Mouse (Mus musculus): Measurements from ENCODE around the gene Tbcb. TPM values are rescaled to one million over a fixed set of nuclear protein-coding genes. Genes with fewer than 3 reads are reported as not detected.
A peak's percentile ranks its signal among the peaks of the same experiment; 100 is the strongest.

Tbcb gene
- polyA plus RNA-seq (2015; fragmentation: Nextera tagmentation; extraction: Ambion mirVana) = 406 and 418 TPM in 2 replicates

DNA sequence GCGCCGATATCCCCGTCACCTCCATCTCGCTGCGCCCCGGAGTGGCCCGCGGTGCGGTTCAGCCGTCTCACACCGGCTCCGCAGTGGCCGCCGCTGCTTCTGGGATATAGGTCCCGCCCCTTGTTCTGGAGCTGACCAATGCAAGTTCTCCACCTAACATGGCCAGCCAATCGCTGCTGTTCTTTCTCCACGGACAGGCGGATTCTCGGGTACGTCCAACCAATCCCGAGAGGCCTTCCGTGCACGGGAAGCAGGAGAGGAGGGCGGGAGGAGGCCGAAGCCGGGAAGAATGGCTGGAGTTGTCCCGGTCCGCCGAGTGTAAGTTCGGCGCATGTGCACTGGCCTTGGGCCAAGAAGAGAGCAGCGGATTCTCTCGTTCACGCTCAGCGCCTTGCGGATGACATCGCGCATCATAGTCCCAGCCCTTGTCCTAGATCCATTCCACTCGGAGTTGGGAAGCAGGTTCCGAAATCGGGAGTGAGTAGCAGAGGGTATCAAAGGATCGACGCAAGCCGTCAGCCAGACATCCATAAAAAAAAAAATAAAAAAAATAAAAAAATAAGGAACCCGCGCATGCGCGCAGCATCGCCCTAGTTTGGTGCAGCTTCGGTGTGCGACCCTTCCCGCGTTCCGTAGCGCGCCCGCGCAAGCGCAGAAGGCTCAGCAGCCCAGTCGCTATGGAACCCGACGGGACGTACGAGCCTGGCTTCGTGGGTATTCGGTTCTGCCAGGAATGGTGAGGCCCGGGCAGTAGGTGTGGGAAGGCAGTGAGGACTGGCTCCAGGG, at the start of gene Tbcb, which contains the start of gene Polr2i:
Gene Tbcb (minus strand): TSS at position 604 of the 786 bp plus-strand sequence.
Gene Polr2i (plus strand): TSS at position 280 of the 786 bp plus-strand sequence.
- Histone ChIP-seq H3K27ac (replicated peaks) (peak within 1 kb of the TSS; percentile 97), H3K9me3 (no peaks in the 10 kb centered on the region), H3K27me3 (no peaks in the 10 kb centered on the region), H3K4me2 (peak within 1 kb of the TSS; percentile 72), H3K36me3 (peaks cover 52% of the 10 kb centered on the region), H3K4me3 (peak within 1 kb of the TSS; percentile 70), H3K4me1 (replicated peaks) (peaks cover 23% of the 10 kb centered on the region), H3K9ac (peak within 1 kb of the TSS; percentile 80)
- ATAC-seq (ENCODE audit: low read depth) = peak; percentile 94
- under 1% methylated on average over 67 of the region's 67 CpGs for WGBS

DNA sequence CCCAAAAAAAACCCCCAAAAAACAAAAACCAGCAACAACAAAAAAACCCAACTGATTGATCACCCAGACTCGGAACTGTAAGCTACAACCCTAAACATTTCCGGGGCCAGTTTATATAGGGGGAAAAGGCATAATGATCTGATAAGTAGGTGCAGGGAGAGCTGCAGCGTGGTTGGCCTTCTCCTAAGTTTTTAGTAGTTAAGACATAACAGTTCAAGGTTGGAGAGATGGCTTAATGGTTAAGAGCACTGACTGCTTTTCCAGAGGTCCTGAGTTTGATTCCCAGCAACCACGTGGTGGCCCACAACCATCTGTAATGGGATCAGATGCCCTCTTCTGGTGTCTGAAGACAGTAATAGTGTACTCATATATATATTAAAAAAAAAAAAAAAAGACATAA, 49.5 kb upstream of the Tbcb start:
- ATAC-seq (ENCODE audit: low read depth) = no peak
- H3K27me3 ChIP-seq = no peaks in the 10 kb centered on the region
- no peaks in the 10 kb centered on the region for H3K9me3 ChIP-seq
- no peak overlapping the region for H3K27ac ChIP-seq (replicated peaks)
- WGBS = 77% methylated on average over 4 of the region's 4 CpGs
- H3K4me2 ChIP-seq = 0 out of 2 replicates have a peak overlapping the region, but pooled peaks have one; percentile 94
- H3K4me1 ChIP-seq (replicated peaks) = peaks cover 19% of the 10 kb centered on the region
- H3K36me3 ChIP-seq = no peaks in the 10 kb centered on the region
- peak overlapping the region; percentile 76; the same call in 1 of the 2 replicates for H3K4me3 ChIP-seq
- H3K9ac ChIP-seq = no peak overlapping the region

DNA sequence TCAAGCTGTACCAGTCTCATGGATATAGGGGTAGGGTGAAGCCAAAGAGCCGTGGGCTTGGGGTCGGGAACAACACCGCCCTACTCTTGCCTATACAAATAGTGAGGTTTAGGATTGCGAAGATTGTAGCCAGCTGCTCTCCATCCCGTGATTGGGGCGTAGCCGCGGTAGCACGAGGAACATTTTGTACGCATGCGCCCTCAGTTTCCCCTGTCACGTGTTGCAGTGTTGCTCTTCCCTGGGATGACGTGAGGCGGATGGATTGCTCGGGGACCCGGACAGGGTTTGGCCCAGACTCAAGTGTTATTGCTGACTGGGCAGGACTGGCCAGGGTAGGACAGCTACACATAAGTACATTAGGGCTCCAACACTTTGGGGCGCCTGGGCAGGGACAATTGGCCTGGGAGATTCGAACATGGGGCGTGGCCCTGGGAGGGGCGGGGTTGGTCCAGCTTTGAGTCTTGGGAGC, 48.6 kb upstream of the Tbcb start:
- H3K4me2 ChIP-seq = peak overlapping the region; percentile 94
- WGBS = under 1% methylated on average over 20 of the region's 20 CpGs

DNA sequence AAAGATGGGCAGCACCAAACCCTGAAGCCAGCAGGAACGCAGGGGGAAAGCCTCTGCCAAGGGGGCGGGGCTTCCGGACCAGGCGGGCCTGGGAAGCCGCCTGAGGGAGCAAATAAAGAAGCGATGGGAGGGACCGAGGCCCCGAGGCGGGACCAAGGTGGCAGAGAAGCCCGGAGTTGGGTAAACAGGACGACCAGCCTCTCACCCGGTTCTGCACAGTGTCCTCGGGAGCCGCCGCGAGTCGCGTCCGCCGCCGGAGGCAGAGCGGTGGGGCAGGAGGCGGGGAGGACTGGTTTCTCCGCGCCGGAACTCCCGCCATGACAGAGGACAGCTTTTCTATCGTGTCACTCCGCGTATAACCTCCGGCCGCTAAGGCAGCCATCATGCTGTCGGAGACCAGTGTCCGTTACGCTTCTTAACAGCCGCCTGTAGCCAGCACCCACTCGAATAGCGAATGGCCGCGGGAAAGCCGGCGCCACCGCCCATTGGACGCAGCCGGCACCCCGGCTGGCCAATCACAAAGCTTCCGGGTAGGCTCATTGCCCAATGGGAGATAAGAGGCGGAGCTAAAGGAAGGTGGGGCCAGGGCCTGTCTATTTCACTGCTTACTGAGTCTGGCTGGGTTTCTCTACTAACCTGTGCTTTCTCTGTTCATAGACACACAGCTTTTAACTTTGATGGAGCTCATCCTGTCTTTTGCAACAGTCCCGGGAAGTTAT, 48.0 kb upstream of the Tbcb start, which contains the start of the genes Thap8 and Wdr62:
Gene Thap8 (plus strand): TSS at position 144 of the 719 bp plus-strand sequence.
Gene Wdr62 (minus strand): TSS at position 469 of the 719 bp plus-strand sequence.
- under 1% methylated on average over 49 of the region's 49 CpGs for WGBS
- H3K4me2 ChIP-seq = peak within 1 kb of the TSS; percentile 94
- peak within 1 kb of the TSS; percentile 76 for H3K4me3 ChIP-seq
- ATAC-seq (ENCODE audit: low read depth) = peak; percentile 97
- H3K9me3 ChIP-seq = no peaks in the 10 kb centered on the region
- H3K27me3 ChIP-seq = no peaks in the 10 kb centered on the region
- no peaks in the 10 kb centered on the region for H3K36me3 ChIP-seq
- H3K4me1 ChIP-seq (replicated peaks) = peaks cover 19% of the 10 kb centered on the region
- H3K27ac ChIP-seq (replicated peaks) = peak within 1 kb of the TSS; percentile 97
- H3K9ac ChIP-seq = peak within 1 kb of the TSS; percentile 70

More for the DNA sequence above, 48.6 kb upstream of the Tbcb start:
- Histone ChIP-seq H3K27me3 (no peaks in the 10 kb centered on the region), H3K4me1 (replicated peaks) (peaks cover 19% of the 10 kb centered on the region), H3K4me3 (peak overlapping the region; percentile 76), H3K27ac (replicated peaks) (peak overlapping the region; percentile 97), H3K9me3 (no peaks in the 10 kb centered on the region), H3K9ac (peak overlapping the region; percentile 70), H3K36me3 (no peaks in the 10 kb centered on the region)
- ATAC-seq (ENCODE audit: low read depth) = peak; percentile 89

DNA sequence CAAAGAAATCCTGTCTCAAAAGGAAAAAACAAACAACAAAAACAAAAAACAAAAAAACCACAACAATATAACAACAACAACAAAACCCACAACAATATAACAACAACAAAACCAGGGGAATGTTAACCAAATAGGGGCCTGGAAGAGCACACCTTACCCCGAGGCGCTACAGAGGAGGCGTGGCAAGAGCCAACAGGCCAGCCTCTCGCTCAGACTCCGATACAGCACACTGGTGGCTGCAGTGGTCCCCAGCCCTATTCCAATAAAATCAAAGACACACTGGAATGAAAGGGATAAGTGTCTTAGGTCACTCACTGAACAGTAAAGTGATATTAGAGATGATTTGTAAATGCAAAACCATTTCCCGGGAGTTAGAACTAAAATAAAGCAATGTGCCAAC, 47.5 kb upstream of the Tbcb start:
- Histone ChIP-seq H3K4me1 (replicated peaks) (peaks cover 19% of the 10 kb centered on the region), H3K4me3 (peak overlapping the region; percentile 76), H3K9ac (peak overlapping the region; percentile 70), H3K9me3 (no peaks in the 10 kb centered on the region), H3K27me3 (no peaks in the 10 kb centered on the region), H3K27ac (replicated peaks) (no peak overlapping the region), H3K36me3 (no peaks in the 10 kb centered on the region), H3K4me2 (peak overlapping the region; percentile 94)
- ATAC-seq (ENCODE audit: low read depth) = 0 out of 2 replicates have a peak, but pooled peaks have one; percentile 19
- WGBS = 0% methylated on average over 6 of the region's 6 CpGs

DNA sequence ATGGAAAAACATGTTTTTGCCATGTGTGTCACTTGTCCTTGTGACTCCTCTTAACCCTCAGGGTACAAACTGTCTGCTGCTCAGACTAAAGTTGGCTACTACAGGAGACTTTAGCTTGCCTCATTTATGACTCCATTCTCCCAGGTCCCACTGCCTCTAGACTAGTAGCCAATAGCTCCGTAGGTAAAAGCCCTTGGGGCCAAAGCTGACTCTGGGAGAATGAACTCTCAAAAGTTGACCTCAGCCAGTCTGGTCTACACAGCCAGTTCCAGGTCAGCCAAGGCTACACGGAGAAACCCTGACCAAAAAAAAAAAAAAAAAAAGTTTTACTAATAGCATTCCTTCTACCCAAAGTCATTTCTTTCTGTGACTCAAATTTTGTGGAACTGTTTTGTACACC, 46.8 kb upstream of the Tbcb start:
- Histone ChIP-seq H3K27ac (replicated peaks) (no peak overlapping the region), H3K4me1 (replicated peaks) (peaks cover 19% of the 10 kb centered on the region), H3K27me3 (no peaks in the 10 kb centered on the region), H3K9ac (no peak overlapping the region), H3K4me3 (no peak overlapping the region), H3K4me2 (peak overlapping the region; percentile 94; the same call in 1 of the 2 replicates), H3K36me3 (no peaks in the 10 kb centered on the region), H3K9me3 (no peaks in the 10 kb centered on the region)
- WGBS = 33% methylated on average over 2 of the region's 2 CpGs
- ATAC-seq (ENCODE audit: low read depth) = no peak

DNA sequence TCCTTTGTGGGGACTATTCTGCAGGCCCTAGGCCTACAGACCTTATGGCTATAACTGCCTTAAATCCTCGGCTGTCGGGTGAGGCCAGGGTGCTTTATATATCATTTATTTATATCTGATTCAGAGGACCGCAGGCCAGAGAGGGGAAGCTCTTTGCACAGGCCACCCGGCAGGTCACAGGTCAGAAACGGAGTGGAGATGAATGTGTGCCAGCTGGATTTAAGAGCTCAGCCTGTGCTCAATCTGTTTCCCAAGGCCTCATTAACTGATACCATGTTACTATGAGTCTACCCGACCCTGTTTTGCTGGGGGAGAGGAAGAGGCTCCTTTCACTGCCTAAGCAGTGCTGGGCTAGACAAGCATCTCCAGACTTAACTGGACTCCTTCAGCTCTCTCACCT, 42.3 kb upstream of the Tbcb start:
- Histone ChIP-seq H3K4me3 (no peak overlapping the region), H3K27me3 (no peaks in the 10 kb centered on the region), H3K9ac (no peak overlapping the region), H3K27ac (replicated peaks) (no peak overlapping the region), H3K4me1 (replicated peaks) (0 out of 2 replicates have a peak, but pooled peaks cover 6% of the 10 kb centered on the region), H3K4me2 (no peak overlapping the region), H3K9me3 (no peaks in the 10 kb centered on the region), H3K36me3 (no peaks in the 10 kb centered on the region)
- WGBS = 81% methylated on average over 6 of the region's 6 CpGs
- ATAC-seq (ENCODE audit: low read depth) = no peak

DNA sequence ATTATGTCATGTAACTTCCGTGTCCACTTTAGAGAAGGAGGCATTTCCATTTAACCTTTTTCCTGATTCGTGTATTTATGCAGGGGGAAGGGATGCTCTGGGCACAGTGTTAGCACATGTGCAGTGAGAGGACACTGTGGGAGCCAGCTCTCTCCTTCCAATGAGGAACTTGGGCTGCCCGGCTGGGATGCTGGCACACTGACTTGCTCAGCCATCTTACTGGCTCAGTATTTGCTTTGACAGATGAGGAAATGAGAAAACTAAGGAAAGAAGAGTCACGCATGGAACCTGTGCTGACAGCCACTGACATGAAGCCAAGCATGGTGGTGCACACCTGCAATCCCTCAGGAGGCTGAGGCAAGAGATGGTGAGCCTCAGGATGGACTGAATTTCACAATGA, 37.6 kb upstream of the Tbcb start:
- Histone ChIP-seq H3K4me3 (no peak overlapping the region), H3K4me1 (replicated peaks) (no peaks in the 10 kb centered on the region), H3K27me3 (no peaks in the 10 kb centered on the region), H3K4me2 (no peak overlapping the region), H3K9ac (no peak overlapping the region), H3K36me3 (no peaks in the 10 kb centered on the region), H3K9me3 (no peaks in the 10 kb centered on the region), H3K27ac (replicated peaks) (no peak overlapping the region)
- 93% methylated on average over 4 of the region's 4 CpGs for WGBS
- ATAC-seq (ENCODE audit: low read depth) = no peak

DNA sequence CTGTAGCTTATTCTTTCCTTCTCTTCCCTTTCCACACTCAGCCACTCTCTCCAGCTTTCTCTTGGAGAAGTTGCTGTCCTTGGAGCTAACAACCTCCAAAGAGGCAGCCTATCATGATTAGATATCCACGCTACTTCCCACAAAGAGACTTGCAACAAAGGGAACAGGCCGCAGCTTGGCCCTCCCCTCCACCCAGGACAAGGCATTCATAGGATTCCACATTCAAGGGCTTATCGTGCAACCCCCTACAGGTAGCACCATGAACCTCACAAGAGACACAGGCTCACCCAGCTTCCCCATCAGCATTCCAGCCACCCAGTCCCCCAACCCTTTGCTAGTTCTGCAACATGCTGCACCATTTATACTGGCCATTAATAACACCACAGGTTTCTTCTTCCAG, 34.7 kb upstream of the Tbcb start:
- no peak for ATAC-seq (ENCODE audit: low read depth)
- Histone ChIP-seq H3K4me3 (no peak overlapping the region), H3K9me3 (no peaks in the 10 kb centered on the region), H3K36me3 (0 out of 2 replicates have a peak, but pooled peaks cover 3% of the 10 kb centered on the region), H3K4me2 (no peak overlapping the region), H3K4me1 (replicated peaks) (no peaks in the 10 kb centered on the region), H3K9ac (no peak overlapping the region), H3K27ac (replicated peaks) (no peak overlapping the region), H3K27me3 (no peaks in the 10 kb centered on the region)
- WGBS = 91% methylated on average over 3 of the region's 3 CpGs

DNA sequence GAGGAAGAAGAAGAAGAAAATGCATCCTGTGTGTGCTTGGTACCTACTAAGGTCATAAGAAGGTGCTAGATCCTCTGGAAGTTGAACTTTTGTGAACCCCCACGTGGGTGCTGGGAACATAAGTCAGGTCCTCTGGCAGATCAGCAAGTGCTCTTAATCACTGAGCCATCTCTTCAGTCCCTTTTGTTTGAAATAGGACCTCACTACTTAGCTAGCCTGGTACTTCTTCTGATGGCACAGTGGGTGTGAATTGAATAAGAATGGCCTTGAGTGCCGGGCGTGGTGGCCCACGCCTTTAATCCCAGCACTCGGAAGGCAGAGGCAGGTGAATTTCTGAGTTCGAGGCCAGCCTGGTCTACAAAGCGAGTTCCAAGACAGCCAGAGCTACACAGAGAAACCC, 33.9 kb upstream of the Tbcb start:
- no peaks in the 10 kb centered on the region for H3K4me1 ChIP-seq (replicated peaks)

DNA sequence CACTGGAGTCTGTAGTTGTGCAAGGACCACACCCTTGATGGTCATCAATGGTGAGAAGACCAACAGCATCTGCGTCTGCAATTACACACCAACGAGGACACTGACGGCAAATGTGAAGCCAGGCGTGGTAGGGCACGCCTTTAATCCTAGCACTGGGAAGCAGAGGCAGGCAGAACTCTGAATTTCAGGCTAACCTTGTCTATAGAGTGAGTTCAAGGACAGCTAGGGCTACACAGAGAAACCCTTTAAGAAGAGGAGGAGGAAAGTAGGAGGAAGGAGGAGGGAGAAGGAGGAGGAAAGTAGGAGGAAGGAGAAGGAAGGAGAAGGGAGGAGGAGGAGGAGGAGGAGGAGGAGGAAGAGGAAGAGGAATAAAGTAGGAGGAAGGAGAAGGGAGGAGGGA, 33.5 kb upstream of the Tbcb start:
- no peaks in the 10 kb centered on the region for H3K4me1 ChIP-seq (replicated peaks)
- no peak overlapping the region for H3K9ac ChIP-seq
- no peak overlapping the region for H3K27ac ChIP-seq (replicated peaks)
- no peaks in the 10 kb centered on the region for H3K27me3 ChIP-seq
- 93% methylated on average over 5 of the region's 5 CpGs for WGBS
- H3K4me3 ChIP-seq = no peak overlapping the region
- no peak for ATAC-seq (ENCODE audit: low read depth)
- H3K36me3 ChIP-seq = 0 out of 2 replicates have a peak, but pooled peaks cover 3% of the 10 kb centered on the region
- no peak overlapping the region for H3K4me2 ChIP-seq
- no peaks in the 10 kb centered on the region for H3K9me3 ChIP-seq

More for the DNA sequence above, 33.9 kb upstream of the Tbcb start:
- Histone ChIP-seq H3K4me2 (no peak overlapping the region), H3K27ac (replicated peaks) (no peak overlapping the region), H3K9ac (no peak overlapping the region), H3K9me3 (no peaks in the 10 kb centered on the region), H3K36me3 (0 out of 2 replicates have a peak, but pooled peaks cover 3% of the 10 kb centered on the region), H3K4me3 (no peak overlapping the region), H3K27me3 (no peaks in the 10 kb centered on the region)
- WGBS = 91% methylated on average over 7 of the region's 7 CpGs
- no peak for ATAC-seq (ENCODE audit: low read depth)

DNA sequence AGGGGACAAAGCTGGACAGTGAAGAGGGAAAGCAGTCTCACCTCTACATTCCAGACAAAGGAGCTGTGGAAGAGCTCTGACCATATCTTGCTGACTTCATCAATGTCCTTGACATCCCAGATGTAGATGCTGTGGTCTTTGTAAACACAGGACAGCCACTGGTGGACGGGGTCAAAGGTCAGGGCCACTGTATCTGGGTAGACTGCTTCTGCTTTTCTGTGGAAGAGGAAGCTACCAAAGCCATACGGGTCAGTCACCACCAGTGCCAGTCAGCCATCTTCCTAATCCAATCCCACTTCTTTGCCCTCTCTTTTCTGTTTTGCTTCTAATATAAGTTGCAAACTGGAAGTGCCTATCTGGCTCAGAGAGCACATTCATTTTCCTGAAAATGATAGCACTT, 33.0 kb upstream of the Tbcb start:
- H3K4me3 ChIP-seq = no peak overlapping the region
- 0 out of 2 replicates have a peak, but pooled peaks cover 3% of the 10 kb centered on the region for H3K36me3 ChIP-seq
- no peak overlapping the region for H3K27ac ChIP-seq (replicated peaks)
- H3K9me3 ChIP-seq = no peaks in the 10 kb centered on the region
- H3K4me1 ChIP-seq (replicated peaks) = no peaks in the 10 kb centered on the region
- H3K4me2 ChIP-seq = no peak overlapping the region
- no peaks in the 10 kb centered on the region for H3K27me3 ChIP-seq
- no peak overlapping the region for H3K9ac ChIP-seq
- 88% methylated on average over 2 of the region's 2 CpGs for WGBS
- ATAC-seq (ENCODE audit: low read depth) = no peak

All from neural tube, embryonic 13.5 days (tissue).